21 mouse cellular contexts compared by ENCODE assay signal in the genomic region with DNA sequence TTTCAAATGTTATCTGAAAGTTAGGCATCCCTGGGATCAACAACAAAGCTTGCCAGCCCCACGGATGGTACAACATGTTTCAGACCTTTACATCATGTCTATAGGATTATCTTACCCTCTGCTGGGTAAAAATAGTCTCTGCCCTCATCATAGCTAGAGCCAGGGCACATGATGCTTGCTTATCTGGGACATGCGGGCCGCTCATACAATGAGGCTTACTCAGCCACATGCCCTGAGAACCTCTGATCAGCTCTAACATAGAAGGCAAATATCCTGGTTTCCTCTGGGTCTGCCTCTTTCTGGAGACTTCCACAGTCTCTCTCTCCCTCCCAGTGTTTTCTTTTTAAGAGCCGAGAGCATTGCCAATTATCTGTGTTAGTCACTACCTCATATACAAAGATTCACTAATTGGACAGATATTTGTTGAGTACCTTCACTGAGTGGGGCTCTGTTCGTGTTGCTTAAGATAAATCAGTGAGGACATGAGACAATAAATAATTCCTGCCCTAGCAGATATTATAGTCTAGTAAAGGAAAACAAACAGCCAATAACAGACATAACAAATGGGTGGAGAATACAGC.
DNase-seq lines count a peak whose midpoint lies in the region; ATAC-seq and TF ChIP-seq lines count a peak whose summit lies in the region.
"Had no signal": no experiment of that assay in that cellular context is flagged by ENCODE, and none has a peak within 500 bp of the region (broad histone marks: within the 10 kb centered on the region; RNA-seq: fewer than 3 reads in every experiment).

No protein-coding gene starts in this region.

- intact Hi-C loops in heart, postnatal 36 days (cut with DNase I) = no loop called here

- no peaks in the 10 kb centered on the region for H3K9me3 ChIP-seq in forebrain, embryonic 13.5 days (replicated peaks)
- H3K9me3 ChIP-seq in forebrain, embryonic 16.5 days (ENCODE audit: control insufficient read depth, low read length) = no peaks in the 10 kb centered on the region
- no peaks in the 10 kb centered on the region for H3K9me3 ChIP-seq in heart, embryonic 11.5 days (replicated peaks; ENCODE audit: control insufficient read depth, low read length)
- H3K9me3 ChIP-seq in heart, postnatal 0 days (replicated peaks; ENCODE audit: control insufficient read depth, low read length) = no peaks in the 10 kb centered on the region
- H3K9me3 ChIP-seq: embryonic facial prominence, embryonic 12.5 days; midbrain, embryonic 10.5 days; neural tube, embryonic 15.5 days had no signal

- no peak overlapping the region for H3K4me3 ChIP-seq in forebrain, embryonic 13.5 days
- H3K4me3 ChIP-seq in forebrain, embryonic 16.5 days (replicated peaks; ENCODE audit: low read length) = no peak overlapping the region
- no peak overlapping the region for H3K4me3 ChIP-seq in heart, embryonic 11.5 days (ENCODE audit: low read depth, low read length)
- H3K4me3 ChIP-seq in heart, postnatal 0 days (ENCODE audit: low read depth, low read length) = no peak overlapping the region
- H3K4me3 ChIP-seq: embryonic facial prominence, embryonic 12.5 days; gastrocnemius, adult 2 months; midbrain, embryonic 10.5 days; neural tube, embryonic 15.5 days had no signal

- no peak overlapping the region for H3K4me2 ChIP-seq in forebrain, embryonic 13.5 days
- H3K4me2 ChIP-seq in forebrain, embryonic 16.5 days (ENCODE audit: low read length) = no peak overlapping the region
- no peak overlapping the region for H3K4me2 ChIP-seq in heart, embryonic 11.5 days
- H3K4me2 ChIP-seq in heart, postnatal 0 days (ENCODE audit: low read depth, low read length) = no peak overlapping the region
- H3K4me2 ChIP-seq: embryonic facial prominence, embryonic 12.5 days; neural tube, embryonic 15.5 days had no signal

- 47% methylated on average over 5 of the region's 5 CpGs for WGBS in forebrain, embryonic 13.5 days
- 43% methylated on average over 5 of the region's 5 CpGs for WGBS in forebrain, embryonic 16.5 days
- WGBS in heart, embryonic 11.5 days (ENCODE audit: insufficient replicate concordance) = 36% methylated on average over 5 of the region's 5 CpGs
- WGBS in heart, postnatal 0 days = 12% methylated on average over 5 of the region's 5 CpGs

- H3K27me3 ChIP-seq in forebrain, embryonic 13.5 days = no peaks in the 10 kb centered on the region
- H3K27me3 ChIP-seq in forebrain, embryonic 16.5 days (replicated peaks; ENCODE audit: control insufficient read depth, insufficient read depth, low read length) = no peaks in the 10 kb centered on the region
- H3K27me3 ChIP-seq in heart, embryonic 11.5 days (ENCODE audit: control insufficient read depth, insufficient read depth, low read length) = no peaks in the 10 kb centered on the region
- no peaks in the 10 kb centered on the region for H3K27me3 ChIP-seq in heart, postnatal 0 days (ENCODE audit: control insufficient read depth, insufficient read depth, low read length)
- H3K27me3 ChIP-seq: embryonic facial prominence, embryonic 12.5 days; neural tube, embryonic 15.5 days had no signal

- no peak for ATAC-seq in forebrain, embryonic 13.5 days
- ATAC-seq in forebrain, embryonic 16.5 days = no peak
- no peak for ATAC-seq in heart, embryonic 11.5 days (replicated peaks; ENCODE audit: insufficient number of reproducible peaks, low FRiP score, low TSS enrichment)
- peak; percentile 94 for ATAC-seq in heart, postnatal 0 days (ENCODE audit: insufficient read depth, low read depth)
- ATAC-seq: intestine, postnatal 0 days; lung, postnatal 0 days had no signal

- no peak for DNase-seq in heart, postnatal 36 days
- peak; percentile 45 for DNase-seq in brain, embryonic 14.5 days (ENCODE audit: low read depth)
- peak; percentile 56 for DNase-seq in heart, postnatal 0 days (ENCODE audit: low spot score)
- DNase-seq in kidney, postnatal 36 days = no peak
- no peak for DNase-seq in gastrocnemius, adult 8-10 months (ENCODE audit: low spot score in 2 of 2)
- DNase-seq: adrenal gland, adult 2 months; cerebellum, adult 18-20 months; cerebellum, postnatal 14 days; gastrocnemius, adult 2 months; layer of hippocampus, adult 9-11 months; thymus, adult 2 months had no signal

- peaks cover 11% of the 10 kb centered on the region; the same call in 1 of the 2 replicates for H3K4me1 ChIP-seq in forebrain, embryonic 13.5 days
- H3K4me1 ChIP-seq in forebrain, embryonic 16.5 days (replicated peaks; ENCODE audit: control insufficient read depth, insufficient read depth, low read length) = no peaks in the 10 kb centered on the region
- peaks cover 9% of the 10 kb centered on the region for H3K4me1 ChIP-seq in heart, embryonic 11.5 days (ENCODE audit: control insufficient read depth, insufficient read depth, low read length)
- peaks cover 10% of the 10 kb centered on the region; the same call in 1 of the 2 replicates for H3K4me1 ChIP-seq in heart, postnatal 0 days (ENCODE audit: control insufficient read depth, insufficient read depth)
- H3K4me1 ChIP-seq: embryonic facial prominence, embryonic 12.5 days; neural tube, embryonic 15.5 days had no signal

- H3K9ac ChIP-seq in forebrain, embryonic 13.5 days = no peak overlapping the region
- no peak overlapping the region for H3K9ac ChIP-seq in forebrain, embryonic 16.5 days (replicated peaks; ENCODE audit: low read depth, low read length)
- H3K9ac ChIP-seq in heart, embryonic 11.5 days (ENCODE audit: low read depth, low read length) = no peak overlapping the region
- no peak overlapping the region for H3K9ac ChIP-seq in heart, postnatal 0 days (replicated peaks; ENCODE audit: low read depth, low read length)
- H3K9ac ChIP-seq: embryonic facial prominence, embryonic 12.5 days; liver, embryonic 14.5 days; neural tube, embryonic 15.5 days had no signal

- TF ChIP-seq EP300 in heart, postnatal 0 days (IDR thresholded peaks at IDR 0.05; ENCODE audit: low read depth) = peak; percentile 48; the same call in 1 of the 2 replicates

- no peak for TF ChIP-seq CTCF in brain, embryonic 14.5 days (IDR thresholded peaks at IDR 0.05; ENCODE audit: borderline replicate concordance, extremely low read depth, insufficient read depth, insufficient read length)
- no peak for TF ChIP-seq CTCF in heart, postnatal 0 days (IDR thresholded peaks at IDR 0.05; ENCODE audit: low read depth)

- H3K27ac ChIP-seq in forebrain, embryonic 13.5 days = 0 out of 2 replicates have a peak overlapping the region, but pooled peaks have one; percentile 33
- H3K27ac ChIP-seq in forebrain, embryonic 16.5 days (ENCODE audit: low read length) = no peak overlapping the region
- peak overlapping the region; percentile 6; the same call in 1 of the 2 replicates for H3K27ac ChIP-seq in heart, embryonic 11.5 days (ENCODE audit: low read depth, low read length)
- H3K27ac ChIP-seq in heart, postnatal 0 days (ENCODE audit: low read depth) = peak overlapping the region; percentile 74
- H3K27ac ChIP-seq: embryonic facial prominence, embryonic 12.5 days; gastrocnemius, adult 2 months; liver, embryonic 14.5 days; macrophage; midbrain, embryonic 10.5 days; neural tube, embryonic 15.5 days had no signal

- TF ChIP-seq POLR2A in brain, embryonic 14.5 days (IDR thresholded peaks at IDR 0.05; ENCODE audit: borderline replicate concordance, extremely low read depth, insufficient read depth, insufficient read length, poor library complexity, severe bottlenecking) = no peak

- H3K36me3 ChIP-seq in forebrain, embryonic 13.5 days (ENCODE audit: poor library complexity, severe bottlenecking) = no peaks in the 10 kb centered on the region
- no peaks in the 10 kb centered on the region for H3K36me3 ChIP-seq in forebrain, embryonic 16.5 days (ENCODE audit: control insufficient read depth, insufficient read depth)
- no peaks in the 10 kb centered on the region for H3K36me3 ChIP-seq in heart, embryonic 11.5 days (ENCODE audit: control insufficient read depth, insufficient read depth, low read length)
- no peaks in the 10 kb centered on the region for H3K36me3 ChIP-seq in heart, postnatal 0 days (replicated peaks; ENCODE audit: control insufficient read depth, insufficient read depth, low read length)
- H3K36me3 ChIP-seq: embryonic facial prominence, embryonic 12.5 days; midbrain, embryonic 10.5 days; neural tube, embryonic 15.5 days had no signal

Comparison
In these comparisons a context has a peak if more than half of its experiments do, and no peak if none do; other contexts are left out.
1. DNase-seq: peak in brain, embryonic 14.5 days (single experiment) and heart, postnatal 0 days (single experiment); none in heart, postnatal 36 days (0 of 2), kidney, postnatal 36 days (0 of 2) and gastrocnemius, adult 8-10 months (0 of 2).